Mouse (Mus musculus) lung, adult 2 months (tissue): ENCODE measurements at regions not wholly inside any gene's neighbourhood (a gene's known extent, or its start where the extent isn't known, plus 50 kb on each side); places are given as distances from the start of the nearest gene placed in this dataset.

Experiments used
- CTCF ChIP-seq: fragments of 200-500 bp; IDR thresholded peaks from 2 replicates; pipeline ENCODE4 v1.5.1; 2011; ENCODE audit warnings: mild to moderate bottlenecking, low read length, control low read depth; ENCODE audit not compliant: insufficient read depth
- POLR2A ChIP-seq: fragments of 200-500 bp; IDR thresholded peaks from 2 replicates; pipeline ENCODE4 v1.6.1; 2011; ENCODE audit warnings: low read depth, mild to moderate bottlenecking, control low read depth, low read length, borderline replicate concordance; ENCODE audit errors: extremely low read depth

GRCm38 (mm10) chr14:40707419-40707818 lies 185.6 kb downstream of the Sh2d4b start:
- TF ChIP-seq CTCF (no peak), POLR2A (no peak)
